Mouse (Mus musculus) forebrain, embryonic 13.5 days (tissue): ENCODE data around the gene Lpin2. TPM values are rescaled to one million over a fixed set of nuclear protein-coding genes. Genes with fewer than 3 reads are reported as not detected.

Source experiments
- ATAC-seq: fragments of 200-750 bp; cut with Nextera tagmentation; 2 replicates; pipeline ENCODE4 v1.8.0; 2017
- H3K27ac ChIP-seq: fragments of 300-500 bp; sonication (generic); 2 replicates; pipeline ENCODE4 v1.5.1; 2015; ENCODE audit warnings: inconsistent platforms, mild to moderate bottlenecking, moderate library complexity
- H3K27me3 ChIP-seq: fragments of 300-500 bp; sonication (generic); 2 replicates; pipeline ENCODE4 v1.6.1; 2015; ENCODE audit warnings: mild to moderate bottlenecking, inconsistent platforms
- H3K36me3 ChIP-seq: fragments of 300-500 bp; sonication (generic); 2 replicates; pipeline ENCODE4 v1.6.1; 2015; ENCODE audit warnings: mild to moderate bottlenecking, inconsistent platforms; ENCODE audit not compliant: poor library complexity, severe bottlenecking
- H3K4me1 ChIP-seq: fragments of 300-500 bp; sonication (generic); 2 replicates; pipeline ENCODE4 v1.6.1; 2015; ENCODE audit warnings: inconsistent platforms
- H3K4me2 ChIP-seq: fragments of 300-500 bp; sonication (generic); 2 replicates; pipeline ENCODE4 v1.6.1; 2015; ENCODE audit warnings: inconsistent platforms, mild to moderate bottlenecking, moderate library complexity
- H3K4me3 ChIP-seq: fragments of 300-500 bp; sonication (generic); 2 replicates; pipeline ENCODE4 v1.5.1; 2015; ENCODE audit warnings: mild to moderate bottlenecking, inconsistent platforms
- H3K9ac ChIP-seq: fragments of 300-500 bp; sonication (generic); 2 replicates; pipeline ENCODE4 v1.6.1; 2015; ENCODE audit warnings: mild to moderate bottlenecking, inconsistent platforms
- H3K9me3 ChIP-seq: fragments of 300-500 bp; sonication (generic); replicated peaks from 2 replicates; pipeline ENCODE4 v1.6.1; 2016; ENCODE audit warnings: inconsistent platforms
- WGBS: fragments of 180-500 bp; shearing (Covaris S2); methylation state at CpG from one replicate; pipeline ENCODE4 v1.1.7; 2015; 5-methylcytosine and 5-hydroxymethylcytosine counted together
- polyA plus RNA-seq: library from polyadenylated mRNA; unstranded; fragments of >200 nt; fragmentation: Nextera tagmentation; extraction: Ambion mirVana; gene quantifications from 2 replicates; pipeline ENCODE4 v1.2.1, GENCODE M21; 2015

Gene Lpin2
- polyA plus RNA-seq = 34.1 and 37.5 TPM in 2 replicates

DNA sequence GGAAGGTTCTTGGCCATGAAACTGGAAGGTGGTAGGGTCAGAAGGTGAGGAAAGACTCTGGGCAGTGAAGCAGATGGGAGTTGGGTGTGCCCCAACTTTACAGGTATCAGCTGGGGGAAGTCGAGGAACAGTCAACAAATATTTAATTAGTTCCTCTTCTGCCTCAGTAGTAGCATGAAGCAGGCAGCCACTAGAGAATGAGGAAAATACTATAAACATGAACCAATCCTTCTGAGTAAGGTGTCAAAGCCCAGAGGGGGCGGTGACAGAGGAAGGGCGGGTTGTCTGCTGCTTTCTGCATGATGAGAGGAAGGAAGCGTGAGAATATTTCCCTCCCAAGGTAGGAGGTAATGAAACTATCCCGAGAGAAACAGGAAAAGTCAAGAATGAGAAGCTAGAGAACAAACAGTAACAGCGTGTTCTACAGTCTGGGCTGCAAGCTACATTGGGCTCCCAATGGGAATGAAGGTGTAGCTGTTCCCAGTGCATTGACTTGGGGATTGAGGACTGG lies at the start of gene Lpin2:
Lpin2 (plus strand) TSS at position 350 of the 511 bp plus-strand sequence.
- peak within 1 kb of the TSS; percentile 91 for H3K9ac ChIP-seq
- WGBS = 14% methylated on average over 6 of the region's 6 CpGs
- peaks cover 26% of the 10 kb centered on the region for H3K4me1 ChIP-seq
- peak within 1 kb of the TSS; percentile 88; the same call in 1 of the 2 replicates for H3K27ac ChIP-seq
- H3K4me3 ChIP-seq = peak within 1 kb of the TSS; percentile 80
- peak within 1 kb of the TSS; percentile 90 for H3K4me2 ChIP-seq
- no peaks in the 10 kb centered on the region for H3K9me3 ChIP-seq
- no peaks in the 10 kb centered on the region for H3K27me3 ChIP-seq
- ATAC-seq = no peak
- H3K36me3 ChIP-seq = no peaks in the 10 kb centered on the region

DNA sequence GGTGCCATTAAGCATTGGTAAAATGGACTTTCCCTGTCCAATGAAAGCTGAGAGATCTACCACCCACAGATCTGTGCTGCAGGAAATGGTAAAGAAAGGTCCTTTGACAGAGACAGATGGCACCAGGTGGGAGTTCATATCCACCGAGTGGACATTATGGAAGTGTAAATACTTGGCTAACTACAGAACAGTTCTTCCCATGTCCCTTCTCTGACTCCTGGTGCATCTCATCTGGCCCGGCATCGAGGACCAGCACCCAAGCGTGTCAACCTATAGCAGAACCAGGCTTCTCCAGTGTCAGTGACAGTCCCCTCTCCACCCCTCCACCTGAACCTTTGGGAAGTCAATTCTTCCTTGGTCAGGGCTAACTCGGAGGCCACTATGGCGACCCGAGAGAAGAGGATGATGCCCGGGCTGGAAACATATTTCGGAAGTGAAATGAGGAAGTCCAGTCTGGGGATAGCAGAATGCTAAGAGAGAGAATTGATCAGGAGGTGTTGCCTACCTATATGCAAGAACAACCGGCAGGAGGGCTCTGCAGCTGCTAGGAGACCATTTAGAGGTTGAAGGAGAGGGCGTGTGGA lies 49.4 kb upstream of the Lpin2 start:
- Histone ChIP-seq H3K9ac (no peak overlapping the region), H3K27ac (no peak overlapping the region), H3K4me2 (no peak overlapping the region), H3K36me3 (no peaks in the 10 kb centered on the region), H3K4me3 (no peak overlapping the region), H3K9me3 (no peaks in the 10 kb centered on the region), H3K27me3 (no peaks in the 10 kb centered on the region), H3K4me1 (no peaks in the 10 kb centered on the region)
- 92% methylated on average over 11 of the region's 11 CpGs for WGBS
- ATAC-seq = no peak

DNA sequence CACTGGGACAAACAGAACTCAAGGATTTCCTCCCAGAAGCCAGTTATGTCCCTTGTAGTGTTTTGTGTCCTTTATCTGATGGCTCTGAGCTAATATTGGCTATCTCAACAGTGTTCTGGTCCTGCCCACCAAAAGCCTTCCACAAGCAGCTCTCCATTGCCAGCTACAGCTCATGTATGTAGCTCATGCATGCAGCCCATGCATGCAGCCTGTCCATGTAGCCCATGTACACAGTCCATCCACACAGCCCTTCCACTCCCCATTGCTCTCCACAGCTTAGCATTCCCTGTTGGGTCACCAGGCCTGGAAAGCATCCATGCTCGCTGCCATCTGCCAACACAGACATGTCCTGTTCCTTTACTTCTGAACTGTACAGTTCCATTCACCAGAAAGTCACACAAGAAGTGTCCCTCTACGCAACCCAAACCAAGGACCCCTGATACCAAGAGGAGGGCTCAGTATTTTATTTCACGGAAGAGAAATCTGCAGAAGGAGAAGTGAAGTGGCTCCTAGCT lies 47.9 kb upstream of the Lpin2 start:
- no peak overlapping the region for H3K9ac ChIP-seq
- H3K9me3 ChIP-seq = no peaks in the 10 kb centered on the region
- no peak overlapping the region for H3K27ac ChIP-seq
- no peak overlapping the region for H3K4me2 ChIP-seq
- H3K4me1 ChIP-seq = no peaks in the 10 kb centered on the region
- 89% methylated on average over 3 of the region's 3 CpGs for WGBS
- no peak for ATAC-seq
- H3K4me3 ChIP-seq = no peak overlapping the region
- no peaks in the 10 kb centered on the region for H3K36me3 ChIP-seq
- no peaks in the 10 kb centered on the region for H3K27me3 ChIP-seq

DNA sequence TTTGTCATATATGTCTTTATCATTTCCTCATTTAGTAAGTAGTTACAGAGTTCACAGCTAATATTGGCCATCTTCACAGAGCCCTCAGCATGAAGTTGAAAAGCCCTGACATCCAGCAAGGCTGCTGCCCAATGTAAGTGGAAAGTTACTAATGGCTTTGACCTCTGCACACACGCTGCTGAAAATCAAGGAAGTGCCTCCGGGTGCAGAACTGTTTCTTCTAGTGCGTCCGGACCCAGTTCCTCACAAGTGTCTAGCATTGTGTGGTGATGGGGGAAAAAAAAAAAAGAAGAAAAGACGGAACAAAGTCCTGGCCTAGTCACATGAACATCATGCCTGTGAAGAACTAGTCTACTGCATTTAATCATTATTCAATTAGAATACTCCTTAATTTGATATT lies 47.3 kb upstream of the Lpin2 start:
- Histone ChIP-seq H3K27me3 (no peaks in the 10 kb centered on the region), H3K9me3 (no peaks in the 10 kb centered on the region), H3K4me1 (no peaks in the 10 kb centered on the region), H3K4me3 (no peak overlapping the region), H3K36me3 (no peaks in the 10 kb centered on the region), H3K9ac (no peak overlapping the region), H3K4me2 (no peak overlapping the region), H3K27ac (no peak overlapping the region)
- 84% methylated on average over 5 of the region's 5 CpGs for WGBS
- no peak for ATAC-seq

DNA sequence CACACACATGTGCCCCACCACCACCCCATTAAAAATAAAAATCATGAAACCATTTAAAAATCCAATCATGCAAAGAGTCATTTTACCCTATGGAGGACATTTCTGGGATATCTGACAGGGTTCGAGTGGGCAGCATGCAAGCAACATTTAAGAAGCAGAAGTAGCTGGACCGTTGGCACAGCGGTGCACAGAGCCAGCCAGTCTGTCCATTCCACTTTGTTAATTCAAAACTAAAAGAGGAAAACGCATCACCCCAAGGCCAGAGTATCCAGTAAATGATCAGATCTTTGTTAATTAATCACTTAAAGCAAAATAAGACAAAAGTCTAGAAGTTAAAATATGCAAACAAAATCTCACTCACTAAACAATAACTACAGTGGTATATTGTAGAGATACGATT lies 46.5 kb upstream of the Lpin2 start:
- H3K4me2 ChIP-seq = no peak overlapping the region
- ATAC-seq = no peak
- no peak overlapping the region for H3K27ac ChIP-seq
- H3K9me3 ChIP-seq = no peaks in the 10 kb centered on the region
- 89% methylated on average over 5 of the region's 5 CpGs for WGBS
- no peaks in the 10 kb centered on the region for H3K27me3 ChIP-seq
- no peak overlapping the region for H3K4me3 ChIP-seq
- H3K36me3 ChIP-seq = no peaks in the 10 kb centered on the region
- no peak overlapping the region for H3K9ac ChIP-seq
- no peaks in the 10 kb centered on the region for H3K4me1 ChIP-seq

DNA sequence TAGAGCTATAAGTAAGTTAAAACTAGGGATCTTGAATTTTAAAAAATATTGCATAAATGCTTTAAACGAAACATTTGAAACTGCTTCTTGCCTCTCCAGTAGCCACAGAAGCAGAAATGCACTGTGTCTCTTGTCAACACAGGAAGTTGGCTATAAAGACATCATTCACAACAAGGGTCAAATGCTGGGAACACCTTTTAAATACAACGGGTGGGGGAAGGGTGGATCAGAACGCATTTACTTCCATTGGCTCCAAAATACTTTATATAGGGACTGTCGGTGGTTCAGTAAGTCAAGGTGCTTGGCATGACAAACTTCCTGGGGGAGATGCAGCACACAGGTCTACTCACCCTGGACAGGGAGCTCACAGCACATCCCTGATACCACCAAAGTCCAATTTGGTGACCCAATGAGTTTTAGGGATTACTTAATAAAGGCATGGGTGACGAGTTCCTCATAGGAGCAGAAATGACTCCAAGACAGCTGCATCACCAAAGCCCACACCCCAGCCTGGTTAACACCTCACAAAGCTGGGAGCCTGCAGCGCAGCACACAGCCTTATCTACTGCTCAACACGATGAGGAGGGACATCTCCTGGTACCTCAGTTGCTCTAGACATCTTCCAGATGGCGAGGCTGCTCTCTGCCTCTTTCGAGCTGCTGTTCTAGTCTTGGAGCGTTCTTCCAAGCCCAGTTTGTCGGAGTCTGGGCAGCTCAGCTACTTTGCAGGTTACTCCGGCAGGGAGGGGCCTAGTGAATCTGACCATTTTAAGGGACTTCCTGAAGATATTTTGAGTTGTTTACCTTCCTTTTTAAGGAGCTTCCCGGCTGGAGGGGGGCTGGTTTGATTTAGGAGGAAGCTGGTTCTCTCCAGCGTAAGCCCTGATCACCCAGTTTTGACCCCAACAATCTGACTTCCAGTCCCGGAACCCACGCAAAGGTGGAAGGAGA lies 45.7 kb upstream of the Lpin2 start:
- Histone ChIP-seq H3K9me3 (no peaks in the 10 kb centered on the region), H3K27ac (no peak overlapping the region), H3K36me3 (no peaks in the 10 kb centered on the region), H3K4me1 (no peaks in the 10 kb centered on the region), H3K9ac (no peak overlapping the region), H3K4me3 (no peak overlapping the region), H3K27me3 (no peaks in the 10 kb centered on the region), H3K4me2 (no peak overlapping the region)
- ATAC-seq = no peak
- WGBS = 87% methylated on average over 16 of the region's 16 CpGs

DNA sequence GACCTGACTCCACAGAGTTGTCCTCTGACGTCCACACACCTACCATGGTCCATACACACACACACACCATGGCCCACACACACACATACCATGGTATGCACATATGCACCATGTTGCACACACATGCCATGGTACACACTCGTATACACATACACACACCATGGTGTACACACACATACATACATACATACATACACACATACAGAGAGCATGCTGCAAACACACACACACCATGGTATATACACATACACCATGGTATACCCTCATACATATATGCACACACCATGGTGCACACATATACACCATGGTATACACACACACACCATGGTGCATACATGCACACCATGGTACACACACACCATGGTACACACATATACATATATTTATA lies 45.0 kb upstream of the Lpin2 start:
- Histone ChIP-seq H3K9me3 (no peaks in the 10 kb centered on the region), H3K27ac (no peak overlapping the region), H3K27me3 (no peaks in the 10 kb centered on the region), H3K4me1 (no peaks in the 10 kb centered on the region), H3K4me3 (no peak overlapping the region), H3K9ac (no peak overlapping the region), H3K36me3 (no peaks in the 10 kb centered on the region), H3K4me2 (no peak overlapping the region)
- WGBS = 88% methylated on average over 2 of the region's 2 CpGs
- no peak; the same call in 1 of the 2 replicates for ATAC-seq

DNA sequence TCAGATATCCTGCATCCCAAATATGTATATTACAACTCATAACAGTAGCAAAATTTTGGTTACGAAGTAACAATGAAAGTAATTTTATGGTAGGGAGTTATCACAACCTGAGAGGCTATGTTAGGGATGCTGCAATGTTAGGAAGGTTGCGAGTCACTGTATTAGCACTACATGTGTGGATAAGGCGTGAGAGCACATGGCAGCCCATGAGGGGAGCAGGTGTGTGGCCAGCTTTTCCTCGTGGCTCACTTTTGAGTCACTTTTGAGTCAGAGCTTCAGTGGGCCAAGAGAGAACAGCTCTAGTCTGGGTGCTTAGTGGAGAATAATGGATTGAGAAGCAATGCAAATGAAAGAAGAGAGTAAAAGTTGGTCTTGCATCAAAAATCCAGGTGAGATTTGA lies 40.3 kb upstream of the Lpin2 start:
- H3K27ac ChIP-seq = no peak overlapping the region
- no peaks in the 10 kb centered on the region for H3K36me3 ChIP-seq
- H3K4me3 ChIP-seq = no peak overlapping the region
- 81% methylated on average over 4 of the region's 4 CpGs for WGBS
- H3K4me1 ChIP-seq = no peaks in the 10 kb centered on the region
- no peak for ATAC-seq
- no peak overlapping the region for H3K9ac ChIP-seq
- no peak overlapping the region for H3K4me2 ChIP-seq
- no peaks in the 10 kb centered on the region for H3K27me3 ChIP-seq
- H3K9me3 ChIP-seq = no peaks in the 10 kb centered on the region

DNA sequence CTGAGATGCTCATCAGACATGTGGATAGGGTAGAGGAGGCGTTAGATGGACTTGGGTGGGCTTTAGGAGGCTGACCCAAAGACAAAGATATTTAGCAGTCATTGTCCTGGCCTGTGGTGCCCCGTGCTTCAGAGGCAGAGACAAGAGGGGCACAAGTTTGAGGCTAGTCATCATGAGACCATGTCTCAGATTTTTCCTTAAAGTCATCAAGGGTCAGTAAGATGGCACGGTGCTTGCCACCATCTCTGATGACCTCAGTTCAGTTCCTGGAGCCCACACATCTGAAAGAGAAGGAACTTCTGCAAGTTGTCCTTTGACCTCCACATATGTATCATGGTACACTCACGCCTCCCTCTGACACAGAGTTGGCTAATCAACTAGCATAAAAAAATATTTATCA lies 39.2 kb upstream of the Lpin2 start:
- no peak overlapping the region for H3K4me2 ChIP-seq
- H3K36me3 ChIP-seq = no peaks in the 10 kb centered on the region
- H3K27me3 ChIP-seq = no peaks in the 10 kb centered on the region
- H3K27ac ChIP-seq = no peak overlapping the region
- no peak overlapping the region for H3K9ac ChIP-seq
- H3K4me3 ChIP-seq = no peak overlapping the region
- 80% methylated on average over 4 of the region's 4 CpGs for WGBS
- H3K4me1 ChIP-seq = no peaks in the 10 kb centered on the region
- H3K9me3 ChIP-seq = no peaks in the 10 kb centered on the region
- ATAC-seq = no peak

DNA sequence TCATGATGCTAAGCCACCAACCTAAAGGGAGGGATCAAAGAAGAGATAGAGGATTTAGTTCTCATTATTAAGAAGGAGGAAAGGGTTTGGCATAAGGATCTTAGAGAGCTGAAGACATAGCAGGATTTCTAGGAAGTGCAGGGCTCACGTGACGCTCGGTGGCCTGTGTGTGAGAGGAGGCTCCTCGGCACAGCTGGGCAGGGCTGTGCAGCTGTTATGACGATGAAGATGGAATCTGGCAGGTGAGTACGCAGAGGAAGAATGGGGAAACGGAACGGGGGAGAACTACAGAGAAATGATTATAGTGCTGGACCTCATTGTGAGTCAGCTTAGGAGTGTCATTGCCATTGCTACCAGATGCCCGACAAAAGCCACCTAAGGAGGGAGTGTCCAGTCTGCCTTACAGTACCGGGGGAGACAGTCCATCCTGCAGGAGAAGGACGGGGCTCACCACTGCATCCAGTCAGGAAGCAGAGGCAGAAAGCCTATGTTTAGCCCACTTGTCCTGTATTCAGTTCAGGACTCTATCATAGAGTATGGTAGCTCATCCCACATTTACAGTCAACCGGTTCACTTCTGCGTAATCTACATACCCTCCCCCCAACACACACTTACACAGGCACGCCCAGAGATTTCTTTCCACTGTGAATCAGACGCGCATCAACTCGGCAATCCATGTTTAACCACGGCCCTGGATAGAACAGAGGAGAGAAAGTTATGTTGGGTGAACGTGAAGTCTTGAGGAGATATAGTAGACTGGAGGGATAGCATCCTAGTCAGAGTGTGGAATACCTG lies 37.8 kb upstream of the Lpin2 start:
- Histone ChIP-seq H3K9ac (no peak overlapping the region), H3K4me1 (no peaks in the 10 kb centered on the region), H3K4me2 (no peak overlapping the region), H3K27ac (no peak overlapping the region), H3K36me3 (no peaks in the 10 kb centered on the region), H3K9me3 (no peaks in the 10 kb centered on the region), H3K4me3 (no peak overlapping the region), H3K27me3 (no peaks in the 10 kb centered on the region)
- 93% methylated on average over 19 of the region's 19 CpGs for WGBS
- no peak for ATAC-seq

DNA sequence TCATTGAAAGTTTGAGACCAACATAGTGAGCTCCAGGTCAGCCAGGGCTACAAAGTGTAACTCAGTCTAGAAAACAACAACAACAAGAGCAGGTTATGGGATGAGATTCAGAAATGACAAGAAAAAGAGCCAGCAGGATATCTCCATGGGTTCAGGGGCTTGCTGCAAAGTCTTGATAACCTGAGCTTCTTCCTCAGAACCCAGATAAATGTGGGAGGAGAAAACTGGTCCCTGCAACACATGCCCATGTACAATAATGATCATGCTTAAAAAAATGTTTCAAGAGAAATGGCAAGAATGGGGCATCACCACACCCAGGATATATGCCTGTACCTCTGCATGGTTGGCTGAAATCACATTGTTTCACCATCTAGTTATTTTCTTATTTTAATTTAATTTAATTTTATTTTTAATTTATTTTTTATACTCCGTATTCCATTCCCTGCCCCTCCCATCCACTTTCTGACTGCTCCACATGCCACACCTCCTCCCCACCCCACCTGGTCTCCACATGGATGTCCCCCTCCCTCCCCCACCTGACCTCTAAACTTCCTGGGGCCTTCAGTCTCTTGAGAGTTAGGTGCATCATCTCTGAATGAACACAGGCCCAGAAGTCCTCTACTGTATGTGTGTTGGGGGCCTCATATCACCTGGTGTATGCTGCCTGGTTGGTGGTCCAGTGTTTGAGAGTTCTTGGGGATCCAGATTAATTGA lies 37.0 kb upstream of the Lpin2 start:
- H3K9me3 ChIP-seq = no peaks in the 10 kb centered on the region
- ATAC-seq = no peak
- no peak overlapping the region for H3K4me2 ChIP-seq
- 92% methylated on average over 1 of the region's 1 CpGs for WGBS
- H3K9ac ChIP-seq = no peak overlapping the region
- H3K27me3 ChIP-seq = no peaks in the 10 kb centered on the region
- no peak overlapping the region for H3K4me3 ChIP-seq
- no peaks in the 10 kb centered on the region for H3K36me3 ChIP-seq
- no peaks in the 10 kb centered on the region for H3K4me1 ChIP-seq
- no peak overlapping the region for H3K27ac ChIP-seq
